ENCODE assay signal across 8 mouse cellular contexts in genomic region chr2:163853461-163853901, GRCm38 (mm10). TPM values are rescaled to one million over a fixed set of nuclear protein-coding genes. Genes with fewer than 3 reads are reported as not detected.
DNase-seq lines count a peak whose midpoint lies in the region; ATAC-seq and TF ChIP-seq lines count a peak whose summit lies in the region.

Gene Kcnk15 (plus strand): TSS chr2:163853651.

- H3K4me1 ChIP-seq in heart, embryonic 16.5 days (ENCODE audit: control insufficient read depth, insufficient read depth, low read length), result no peaks in the 10 kb centered on the region; the same call in 1 of the 2 replicates
- no peaks in the 10 kb centered on the region for H3K4me1 ChIP-seq in forebrain, embryonic 14.5 days (ENCODE audit: control insufficient read depth, insufficient read depth, low read length)
- no peaks in the 10 kb centered on the region for H3K4me1 ChIP-seq in liver, postnatal 0 days (ENCODE audit: insufficient read depth)

- no peaks in the 10 kb centered on the region for H3K9me3 ChIP-seq in heart, embryonic 16.5 days (replicated peaks; ENCODE audit: control insufficient read depth, low read length)
- H3K9me3 ChIP-seq in forebrain, embryonic 14.5 days (replicated peaks; ENCODE audit: control insufficient read depth, low read length), result no peaks in the 10 kb centered on the region
- H3K9me3 ChIP-seq in liver, postnatal 0 days (ENCODE audit: low read length), result no peaks in the 10 kb centered on the region

- H3K36me3 ChIP-seq in heart, embryonic 16.5 days (ENCODE audit: control insufficient read depth, insufficient read depth), result no peaks in the 10 kb centered on the region
- no peaks in the 10 kb centered on the region for H3K36me3 ChIP-seq in forebrain, embryonic 14.5 days (ENCODE audit: control insufficient read depth, insufficient read depth, low read length)
- H3K36me3 ChIP-seq in liver, postnatal 0 days (replicated peaks; ENCODE audit: insufficient read depth, low read length), result no peaks in the 10 kb centered on the region

- intact Hi-C loops in heart, postnatal 10 days (cut with DNase I), result no loop called here

- H3K27ac ChIP-seq in heart, embryonic 16.5 days (ENCODE audit: low read length), result no peak within 1 kb of the TSS
- no peak within 1 kb of the TSS for H3K27ac ChIP-seq in forebrain, embryonic 14.5 days (ENCODE audit: low read depth, low read length)
- H3K27ac ChIP-seq in liver, postnatal 0 days (ENCODE audit: low read depth), result no peak within 1 kb of the TSS

- peak; percentile 27 for TF ChIP-seq CTCF in liver, postnatal 0 days (IDR thresholded peaks at IDR 0.05; ENCODE audit: low read depth)

- no peak for TF ChIP-seq EP300 in liver, postnatal 0 days (IDR thresholded peaks at IDR 0.05; ENCODE audit: low read depth)

- peak within 1 kb of the TSS; percentile 34 for H3K4me2 ChIP-seq in heart, embryonic 16.5 days (ENCODE audit: low read depth, low read length)
- peak within 1 kb of the TSS; percentile 24; the same call in 1 of the 2 replicates for H3K4me2 ChIP-seq in forebrain, embryonic 14.5 days (ENCODE audit: low read length)
- H3K4me2 ChIP-seq in liver, postnatal 0 days (ENCODE audit: low read depth, low read length), result no peak within 1 kb of the TSS

- H3K9ac ChIP-seq in heart, embryonic 16.5 days (ENCODE audit: low read length), result no peak within 1 kb of the TSS
- no peak within 1 kb of the TSS for H3K9ac ChIP-seq in forebrain, embryonic 14.5 days (ENCODE audit: low read length)
- H3K9ac ChIP-seq in liver, postnatal 0 days (replicated peaks), result no peak within 1 kb of the TSS

- ATAC-seq in heart, embryonic 16.5 days (replicated peaks; ENCODE audit: extremely low read depth, insufficient read depth, low FRiP score), result no peak
- ATAC-seq in forebrain, embryonic 14.5 days, result 0 out of 2 replicates have a peak, but pooled peaks have one; percentile 37
- no peak for ATAC-seq in liver, postnatal 0 days

- peaks cover 91% of the 10 kb centered on the region for H3K27me3 ChIP-seq in heart, embryonic 16.5 days (ENCODE audit: control insufficient read depth, insufficient read depth, low read length)
- H3K27me3 ChIP-seq in forebrain, embryonic 14.5 days (replicated peaks; ENCODE audit: control insufficient read depth, insufficient read depth, low read length), result peaks cover 74% of the 10 kb centered on the region
- H3K27me3 ChIP-seq in liver, postnatal 0 days (ENCODE audit: insufficient read depth, low read length), result peaks cover 63% of the 10 kb centered on the region

- H3K4me3 ChIP-seq in heart, embryonic 16.5 days (ENCODE audit: low read length), result peak within 1 kb of the TSS; percentile 20
- peak within 1 kb of the TSS; percentile 14 for H3K4me3 ChIP-seq in forebrain, embryonic 14.5 days (ENCODE audit: low read depth, low read length)
- H3K4me3 ChIP-seq in liver, postnatal 0 days (ENCODE audit: low read depth, low read length), result no peak within 1 kb of the TSS

- DNase-seq in heart, postnatal 10 days, result no peak
- DNase-seq in WW6 (ENCODE audit: low read depth, low spot score), result peak; percentile 28
- DNase-seq in forebrain, embryonic 14.5 days (ENCODE audit: low spot score), result peak; percentile 67
- peak; percentile 16 for DNase-seq in liver, postnatal 0 days
- DNase-seq in thymus, postnatal 25 days, result peak; percentile 21
- DNase-seq in layer of hippocampus, adult 11-12 months (ENCODE audit: low spot score), result no peak
- DNase-seq in ovary, adult 18-20 months (ENCODE audit: low spot score), result no peak

- 2% methylated on average over 38 of the region's 38 CpGs for WGBS in heart, embryonic 16.5 days
- WGBS in forebrain, embryonic 14.5 days, result 2% methylated on average over 36 of the region's 38 CpGs
- 1% methylated on average over 36 of the region's 38 CpGs for WGBS in liver, postnatal 0 days (ENCODE audit: insufficient replicate concordance)

RNA-seq across cellular contexts. Expression of gene Kcnk15, which starts in this region (rescaled TPM):
- polyA plus RNA-seq in heart, embryonic 16.5 days (2015; fragmentation: Nextera tagmentation; extraction: Ambion mirVana), result not detected in 2 replicates
- total RNA-seq in heart, postnatal 10 days (2021), result not detected
- not detected in 2 replicates for polyA plus RNA-seq in forebrain, embryonic 14.5 days (2014; fragmentation: Nextera tagmentation; extraction: Ambion mirVana)
- polyA plus RNA-seq in liver, postnatal 0 days (2015; fragmentation: Nextera tagmentation; extraction: Ambion mirVana), result not detected in 2 replicates

Comparison
In these comparisons a context has a peak if more than half of its experiments do, and no peak if none do; other contexts are left out.
1. Peak in DNase-seq, ATAC-seq, H3K4me3 ChIP-seq and H3K4me2 ChIP-seq in forebrain, embryonic 14.5 days; RNA of the gene not detected or under 1 TPM.
2. Peak in DNase-seq in liver, postnatal 0 days; RNA of the gene not detected or under 1 TPM.
3. DNase-seq: peak in WW6 (single experiment) and thymus, postnatal 25 days (single experiment); none in heart, postnatal 10 days (0 of 2), layer of hippocampus, adult 11-12 months (single experiment) and ovary, adult 18-20 months (single experiment).